Mouse (Mus musculus) G1E (cell line): ENCODE results near the gene Crybb2.

Experiments used
- CTCF ChIP-seq: IDR thresholded peaks from 2 replicates; pipeline ENCODE4 v1.5.1; 2012; ENCODE audit warnings: low read depth, low read length, inconsistent platforms, mixed read lengths
- GATA1 ChIP-seq: IDR thresholded peaks from 2 replicates; pipeline ENCODE4 v1.6.1; 2012; ENCODE audit warnings: borderline replicate concordance, low read length, inconsistent platforms, mixed read lengths
- POLR2AphosphoS5 ChIP-seq: IDR thresholded peaks from 2 replicates; pipeline ENCODE4 v1.6.1; 2012; ENCODE audit warnings: low read depth, low read length, inconsistent platforms; ENCODE audit not compliant: insufficient replicate concordance
- TAL1 ChIP-seq: conservative IDR thresholded peaks from 2 replicates; pipeline ENCODE4 v1.6.1; 2012; ENCODE audit warnings: low read depth, low read length, inconsistent platforms, mixed read lengths

DNA sequence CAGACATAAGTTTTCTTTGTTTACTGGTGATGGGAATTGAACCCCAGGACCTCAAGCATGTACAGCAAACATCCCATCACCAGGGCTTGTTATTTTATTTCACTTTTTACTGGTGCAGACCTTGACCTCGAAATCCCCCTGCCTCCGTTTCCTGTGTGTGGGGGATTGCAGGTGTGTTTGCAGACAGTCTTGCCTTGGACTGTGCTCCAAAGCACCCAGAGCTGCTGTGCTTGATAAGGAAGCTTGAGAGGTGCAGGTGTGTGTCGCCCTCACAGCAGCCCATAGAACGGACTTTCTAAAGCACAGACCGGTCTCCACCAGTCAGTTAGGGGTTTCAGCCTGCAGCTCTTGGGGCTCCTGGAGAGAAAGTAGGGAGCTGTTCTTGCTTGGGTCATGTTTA, 43.2 kb downstream of the Crybb2 start:
- TF ChIP-seq CTCF (no peak), POLR2AphosphoS5 (no peak), TAL1 (no peak), GATA1 (no peak)
